Mouse (Mus musculus) heart, postnatal 0 days (tissue): ENCODE measurements around the gene Trim54. TPM values are rescaled to one million over a fixed set of nuclear protein-coding genes. Genes with fewer than 3 reads are reported as not detected.

Experiments used
- ATAC-seq: fragments of 200-750 bp; cut with Nextera tagmentation; 2 replicates; pipeline ENCODE4 v1.8.0; 2017; ENCODE audit warnings: low read depth, moderate number of reproducible peaks, moderate library complexity; ENCODE audit not compliant: insufficient read depth
- DNase-seq: peaks from one replicate; pipeline ENCODE4 v3.0.0-alpha.2; 2016; ENCODE audit warnings: low spot score
- H3K27ac ChIP-seq: fragments of 300-500 bp; sonication (generic); 2 replicates; pipeline ENCODE4 v1.5.1; 2014; ENCODE audit warnings: low read depth, mild to moderate bottlenecking
- H3K27me3 ChIP-seq: fragments of 300-500 bp; sonication (generic); 2 replicates; pipeline ENCODE4 v1.6.1; 2014; ENCODE audit warnings: low read length, mixed read lengths; ENCODE audit not compliant: control insufficient read depth, insufficient read depth
- H3K36me3 ChIP-seq: fragments of 300-500 bp; sonication (generic); replicated peaks from 2 replicates; pipeline ENCODE4 v1.6.1; 2014; ENCODE audit warnings: low read length, mixed read lengths; ENCODE audit not compliant: control insufficient read depth, insufficient read depth
- H3K4me1 ChIP-seq: fragments of 300-500 bp; sonication (generic); 2 replicates; pipeline ENCODE4 v1.6.1; 2014; ENCODE audit warnings: antibody characterized with exemption; ENCODE audit not compliant: control insufficient read depth, insufficient read depth
- H3K4me2 ChIP-seq: fragments of 300-500 bp; sonication (generic); 2 replicates; pipeline ENCODE4 v1.6.1; 2014; ENCODE audit warnings: low read depth, mild to moderate bottlenecking, low read length, moderate library complexity
- H3K4me3 ChIP-seq: fragments of 300-500 bp; sonication (generic); 2 replicates; pipeline ENCODE4 v1.5.1; 2014; ENCODE audit warnings: low read depth, low read length
- H3K9ac ChIP-seq: fragments of 300-500 bp; sonication (generic); replicated peaks from 2 replicates; pipeline ENCODE4 v1.6.1; 2014; ENCODE audit warnings: low read depth, low read length, mixed read lengths
- H3K9me3 ChIP-seq: fragments of 300-500 bp; sonication (generic); replicated peaks from 2 replicates; pipeline ENCODE4 v1.6.1; 2016; ENCODE audit warnings: low read length; ENCODE audit not compliant: control insufficient read depth
- CTCF ChIP-seq: IDR thresholded peaks from 2 replicates; pipeline ENCODE4 v1.5.1; 2016; ENCODE audit warnings: antibody characterized with exemption, control low read depth, low read depth
- EP300 ChIP-seq: IDR thresholded peaks from 2 replicates; pipeline ENCODE4 v1.6.1; 2016; ENCODE audit warnings: antibody characterized with exemption, low read depth
- WGBS: fragments of 180-500 bp; shearing (Covaris S2); extraction: QIAGEN DNeasy Blood & Tissue Kit; methylation state at CpG from one replicate; pipeline ENCODE4 v1.1.7; 2014; 5-methylcytosine and 5-hydroxymethylcytosine counted together
- polyA plus RNA-seq: library from polyadenylated mRNA; unstranded; fragments of >200 nt; fragmentation: Nextera tagmentation; extraction: Ambion mirVana; gene quantifications from 2 replicates; pipeline ENCODE4 v1.2.1, GENCODE M21; 2015
- total RNA-seq: library from RNA; depleted of rRNA; stranded (reverse); fragments of >200 nt; gene quantifications from 2 replicates; pipeline ENCODE4 v1.2.3, GENCODE M21; 2014; ENCODE audit warnings: low replicate concordance

Gene Trim54
- total and polyA plus RNA-seq, 2 experiments from 2014 or later = 4.2 to 16.5 TPM

DNA sequence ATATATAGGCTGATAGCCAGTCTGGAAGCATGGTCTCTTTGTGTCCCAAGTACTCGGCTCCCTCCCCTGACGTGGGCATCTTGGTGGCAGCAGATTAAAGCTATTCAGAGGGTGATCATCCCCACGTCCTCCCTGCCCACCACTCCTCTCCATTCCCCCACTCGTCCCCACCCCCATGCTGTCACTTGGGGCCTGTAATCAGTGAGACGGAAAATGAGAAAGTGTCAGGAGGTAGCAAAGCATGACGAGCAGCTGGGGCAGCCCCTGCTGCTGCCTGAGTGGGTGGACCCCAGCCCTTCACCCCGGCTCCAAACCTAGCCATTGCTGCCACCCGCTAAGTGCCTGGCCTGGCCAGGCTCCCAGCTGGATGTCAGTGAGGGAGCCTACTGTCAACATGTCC lies 32.6 kb upstream of the Trim54 start:
- peak; percentile 30; the same call in 1 of the 2 replicates for ATAC-seq
- H3K9ac ChIP-seq = no peak overlapping the region
- no peaks in the 10 kb centered on the region for H3K9me3 ChIP-seq
- peaks cover 11% of the 10 kb centered on the region for H3K4me1 ChIP-seq
- peak overlapping the region; percentile 22; the same call in 1 of the 2 replicates for H3K4me2 ChIP-seq
- 6% methylated on average over 8 of the region's 8 CpGs for WGBS
- peak; percentile 43 for DNase-seq
- H3K4me3 ChIP-seq = no peak overlapping the region
- H3K27ac ChIP-seq = no peak overlapping the region
- H3K27me3 ChIP-seq = peaks cover 10% of the 10 kb centered on the region; the same call in 1 of the 2 replicates
- TF ChIP-seq CTCF (no peak), EP300 (no peak)
- H3K36me3 ChIP-seq = no peaks in the 10 kb centered on the region

DNA sequence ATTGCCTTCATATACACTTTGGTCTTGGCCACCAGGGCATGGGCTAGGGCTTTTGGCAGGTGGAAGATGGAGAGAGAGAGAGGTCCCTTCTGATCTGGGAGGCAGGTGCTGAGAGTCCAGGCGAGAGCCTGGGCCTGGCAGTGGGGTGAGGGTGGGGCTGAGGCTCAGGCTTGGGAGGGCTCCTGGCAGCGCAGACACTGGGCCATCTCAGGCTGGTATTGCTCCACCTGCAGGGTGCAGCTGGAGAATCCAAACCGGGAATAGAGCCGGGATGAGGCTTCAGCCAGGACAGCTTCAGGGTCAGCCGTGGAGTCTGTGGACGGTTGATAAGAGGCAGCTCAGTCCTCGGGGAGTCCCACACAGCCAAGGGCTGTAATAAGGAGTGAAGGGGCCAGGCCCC lies 29.9 kb upstream of the Trim54 start:
- TF ChIP-seq EP300 = no peak
- TF ChIP-seq CTCF = no peak
- ATAC-seq (no peak), DNase-seq (no peak)
- Histone ChIP-seq H3K9ac (no peak overlapping the region), H3K36me3 (no peaks in the 10 kb centered on the region), H3K9me3 (no peaks in the 10 kb centered on the region), H3K27ac (no peak overlapping the region), H3K4me1 (peaks cover 11% of the 10 kb centered on the region), H3K4me2 (no peak overlapping the region), H3K27me3 (peaks cover 36% of the 10 kb centered on the region), H3K4me3 (no peak overlapping the region)
- 28% methylated on average over 7 of the region's 7 CpGs for WGBS

DNA sequence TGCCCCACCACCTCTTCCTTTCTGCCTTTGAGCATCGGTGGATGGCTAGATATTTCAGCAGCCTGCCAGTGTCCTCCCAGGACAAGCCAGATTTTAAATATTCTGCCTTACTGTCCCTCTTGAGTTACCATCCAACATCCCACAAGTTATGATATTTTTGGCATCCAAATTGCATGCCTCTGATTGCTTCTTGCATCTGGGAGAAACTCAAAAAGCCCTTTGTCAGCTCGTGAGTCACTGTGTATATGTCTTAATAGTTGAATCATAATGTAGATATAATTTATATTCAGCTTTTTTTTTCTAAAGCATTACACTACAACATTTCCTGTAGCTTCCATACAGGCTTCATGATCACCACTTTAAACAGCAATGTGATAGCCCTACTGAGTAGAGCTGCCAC lies 29.4 kb upstream of the Trim54 start:
- DNase-seq (no peak), ATAC-seq (no peak)
- no peak overlapping the region for H3K9ac ChIP-seq
- H3K4me2 ChIP-seq = no peak overlapping the region
- WGBS = 44% methylated on average over 2 of the region's 2 CpGs
- no peaks in the 10 kb centered on the region for H3K36me3 ChIP-seq
- H3K27ac ChIP-seq = no peak overlapping the region
- H3K27me3 ChIP-seq = peaks cover 41% of the 10 kb centered on the region
- no peak for TF ChIP-seq EP300
- no peak for TF ChIP-seq CTCF
- no peak overlapping the region for H3K4me3 ChIP-seq
- H3K4me1 ChIP-seq = peaks cover 11% of the 10 kb centered on the region
- H3K9me3 ChIP-seq = no peaks in the 10 kb centered on the region

DNA sequence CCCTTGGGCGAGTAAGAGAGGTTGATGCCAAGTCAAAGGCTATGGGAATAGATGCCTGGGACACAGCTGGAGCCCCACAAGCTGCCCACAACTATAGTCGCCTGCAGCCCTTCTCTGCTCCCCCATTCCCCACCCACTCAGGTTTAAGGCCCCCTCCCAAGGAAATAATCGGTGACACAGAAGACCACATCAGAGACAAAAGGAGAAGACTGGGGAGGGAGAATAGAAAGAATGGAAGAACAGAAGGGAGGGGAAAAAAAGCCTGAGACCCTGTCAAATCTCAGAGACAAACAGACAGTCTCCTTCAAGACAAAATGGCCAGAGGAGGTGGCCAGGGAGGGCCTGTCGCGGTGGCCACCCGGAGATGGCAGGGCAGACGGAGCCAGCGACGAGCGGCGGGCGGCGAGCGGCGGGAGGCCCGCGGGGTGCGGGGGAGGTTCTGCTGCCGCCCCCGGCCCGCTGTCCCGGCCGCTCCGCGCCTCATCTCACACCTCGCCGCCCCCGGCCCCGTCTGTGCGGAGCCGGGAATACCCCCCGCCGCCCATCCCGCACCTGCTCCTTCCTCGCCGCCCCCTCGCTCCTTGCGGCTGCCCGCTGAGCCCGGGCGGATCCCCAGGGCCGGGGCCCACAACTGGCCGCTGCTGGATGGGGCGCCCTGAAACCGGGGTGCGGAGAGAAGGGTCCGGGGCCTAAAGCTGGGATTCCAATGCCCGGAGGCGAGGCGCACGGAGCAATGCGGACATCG lies 24.1 kb upstream of the Trim54 start:
- Histone ChIP-seq H3K4me2 (peak overlapping the region; percentile 52), H3K27me3 (peaks cover 90% of the 10 kb centered on the region), H3K9ac (0 out of 2 replicates have a peak overlapping the region, but pooled peaks have one; percentile 13), H3K9me3 (no peaks in the 10 kb centered on the region), H3K36me3 (no peaks in the 10 kb centered on the region), H3K27ac (no peak overlapping the region), H3K4me1 (peaks cover 22% of the 10 kb centered on the region; the same call in 1 of the 2 replicates), H3K4me3 (peak overlapping the region; percentile 44)
- 5% methylated on average over 43 of the region's 53 CpGs for WGBS
- DNase-seq (no peak), ATAC-seq (no peak)
- no peak for TF ChIP-seq EP300
- TF ChIP-seq CTCF = no peak

GRCm38 (mm10) chr5:31093151-31094041 lies 23.1 kb upstream of the Trim54 start:
- H3K4me1 ChIP-seq = peaks cover 22% of the 10 kb centered on the region; the same call in 1 of the 2 replicates
- ATAC-seq = peak; percentile 22; the same call in 1 of the 2 replicates
- DNase-seq = no peak
- H3K4me3 ChIP-seq = peak overlapping the region; percentile 44
- no peak overlapping the region for H3K27ac ChIP-seq
- H3K9me3 ChIP-seq = no peaks in the 10 kb centered on the region
- H3K9ac ChIP-seq = 0 out of 2 replicates have a peak overlapping the region, but pooled peaks have one; percentile 13
- peaks cover 91% of the 10 kb centered on the region for H3K27me3 ChIP-seq
- no peak for TF ChIP-seq CTCF
- TF ChIP-seq EP300 = no peak
- 1% methylated on average over 52 of the region's 54 CpGs for WGBS
- H3K4me2 ChIP-seq = peak overlapping the region; percentile 52
- no peaks in the 10 kb centered on the region for H3K36me3 ChIP-seq
